Mouse (Mus musculus): ENCODE results near the gene Gnao1. TPM values are rescaled to one million over a fixed set of nuclear protein-coding genes. Genes with fewer than 3 reads are reported as not detected.

Gene Gnao1
- polyA plus RNA-seq, 1 experiment from 2014 or later: 19.3 TPM

GRCm38 (mm10) chr8:93896841-93897551 lies 87.2 kb downstream of the Gnao1 start:
- peaks cover 19% of the 10 kb centered on the region for H3K4me1 ChIP-seq (replicated peaks)
- WGBS: 77% methylated on average over 7 of the region's 7 CpGs
- H3K27ac ChIP-seq (ENCODE audit: poor library complexity, severe bottlenecking): no peak overlapping the region
- H3K9me3 ChIP-seq (replicated peaks): 0 out of 2 replicates have a peak, but pooled peaks cover 8% of the 10 kb centered on the region
- ATAC-seq (ENCODE audit: insufficient number of reproducible peaks, low FRiP score): no peak
- no peak overlapping the region for H3K9ac ChIP-seq
- H3K27me3 ChIP-seq (replicated peaks): no peaks in the 10 kb centered on the region
- H3K4me2 ChIP-seq: no peak overlapping the region
- no peak overlapping the region for H3K4me3 ChIP-seq
- peaks cover 12% of the 10 kb centered on the region for H3K36me3 ChIP-seq

DNA sequence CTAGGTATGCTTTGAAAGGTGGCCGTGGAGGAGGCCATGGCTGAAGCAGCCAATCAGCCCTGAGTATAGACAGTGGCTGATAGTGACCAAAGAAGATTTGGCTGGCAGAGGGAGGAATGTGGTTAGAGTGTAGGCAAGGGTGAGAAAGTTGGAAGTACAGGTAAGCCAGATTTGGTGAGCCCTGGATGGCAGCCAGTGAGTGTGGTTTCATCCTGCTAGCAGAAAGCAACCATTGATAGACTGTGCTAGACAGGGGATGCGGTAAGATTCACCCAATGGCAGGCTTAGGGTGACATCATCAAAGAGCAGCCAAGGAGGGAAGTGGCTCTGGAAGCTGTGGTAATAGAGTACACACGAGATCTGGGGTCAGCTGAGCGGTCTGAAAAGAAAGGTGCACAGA lies 88.8 kb downstream of the Gnao1 start:
- no peak for ATAC-seq (ENCODE audit: insufficient number of reproducible peaks, low FRiP score)

GRCm38 (mm10) chr8:93902040-93902439 lies 92.3 kb downstream of the Gnao1 start:
- Histone ChIP-seq H3K9me3 (replicated peaks) (no peaks in the 10 kb centered on the region), H3K4me3 (no peak overlapping the region), H3K36me3 (no peaks in the 10 kb centered on the region; the same call in 1 of the 2 replicates), H3K4me1 (replicated peaks) (peaks cover 40% of the 10 kb centered on the region), H3K27me3 (replicated peaks) (no peaks in the 10 kb centered on the region), H3K4me2 (no peak overlapping the region), H3K27ac (ENCODE audit: poor library complexity, severe bottlenecking) (no peak overlapping the region), H3K9ac (no peak overlapping the region)
- no peak for ATAC-seq (ENCODE audit: insufficient number of reproducible peaks, low FRiP score)
- 57% methylated on average over 3 of the region's 3 CpGs for WGBS

More for the DNA sequence above, 88.8 kb downstream of the Gnao1 start:
- peaks cover 12% of the 10 kb centered on the region for H3K36me3 ChIP-seq
- H3K27me3 ChIP-seq (replicated peaks): no peaks in the 10 kb centered on the region
- H3K4me3 ChIP-seq: no peak overlapping the region
- H3K27ac ChIP-seq (ENCODE audit: poor library complexity, severe bottlenecking): no peak overlapping the region
- H3K9me3 ChIP-seq (replicated peaks): 0 out of 2 replicates have a peak, but pooled peaks cover 8% of the 10 kb centered on the region
- no peak overlapping the region for H3K9ac ChIP-seq
- WGBS: 78% methylated on average over 4 of the region's 4 CpGs
- H3K4me2 ChIP-seq: no peak overlapping the region
- H3K4me1 ChIP-seq (replicated peaks): peaks cover 26% of the 10 kb centered on the region

GRCm38 (mm10) chr8:93906961-93907360 lies 97.2 kb downstream of the Gnao1 start:
- Histone ChIP-seq H3K27ac (ENCODE audit: poor library complexity, severe bottlenecking) (peak overlapping the region; percentile 98; the same call in 1 of the 2 replicates), H3K9me3 (replicated peaks) (no peaks in the 10 kb centered on the region), H3K4me2 (no peak overlapping the region), H3K4me3 (no peak overlapping the region), H3K4me1 (replicated peaks) (peaks cover 70% of the 10 kb centered on the region), H3K36me3 (no peaks in the 10 kb centered on the region), H3K27me3 (replicated peaks) (no peaks in the 10 kb centered on the region), H3K9ac (no peak overlapping the region)
- 74% methylated on average over 6 of the region's 6 CpGs for WGBS
- ATAC-seq (ENCODE audit: insufficient number of reproducible peaks, low FRiP score): no peak

GRCm38 (mm10) chr8:93907987-93908441 lies 98.2 kb downstream of the Gnao1 start:
- H3K27ac ChIP-seq (ENCODE audit: poor library complexity, severe bottlenecking): peak overlapping the region; percentile 98
- ATAC-seq (ENCODE audit: insufficient number of reproducible peaks, low FRiP score): 0 out of 2 replicates have a peak, but pooled peaks have one; percentile 22
- H3K36me3 ChIP-seq: no peaks in the 10 kb centered on the region
- H3K9ac ChIP-seq: 0 out of 2 replicates have a peak overlapping the region, but pooled peaks have one; percentile 47
- no peak overlapping the region for H3K4me3 ChIP-seq
- H3K4me1 ChIP-seq (replicated peaks): peaks cover 73% of the 10 kb centered on the region
- WGBS: 12% methylated on average over 5 of the region's 5 CpGs
- peak overlapping the region; percentile 48 for H3K4me2 ChIP-seq
- H3K9me3 ChIP-seq (replicated peaks): no peaks in the 10 kb centered on the region
- no peaks in the 10 kb centered on the region for H3K27me3 ChIP-seq (replicated peaks)

GRCm38 (mm10) chr8:93908546-93908945 lies 98.8 kb downstream of the Gnao1 start:
- Histone ChIP-seq H3K36me3 (no peaks in the 10 kb centered on the region), H3K4me1 (replicated peaks) (peaks cover 77% of the 10 kb centered on the region), H3K9ac (peak overlapping the region; percentile 47; the same call in 1 of the 2 replicates), H3K4me3 (no peak overlapping the region), H3K27me3 (replicated peaks) (no peaks in the 10 kb centered on the region), H3K9me3 (replicated peaks) (no peaks in the 10 kb centered on the region), H3K27ac (ENCODE audit: poor library complexity, severe bottlenecking) (peak overlapping the region; percentile 98), H3K4me2 (peak overlapping the region; percentile 48)
- 7% methylated on average over 1 of the region's 1 CpGs for WGBS
- peak; percentile 47; the same call in 1 of the 2 replicates for ATAC-seq (ENCODE audit: insufficient number of reproducible peaks, low FRiP score)

DNA sequence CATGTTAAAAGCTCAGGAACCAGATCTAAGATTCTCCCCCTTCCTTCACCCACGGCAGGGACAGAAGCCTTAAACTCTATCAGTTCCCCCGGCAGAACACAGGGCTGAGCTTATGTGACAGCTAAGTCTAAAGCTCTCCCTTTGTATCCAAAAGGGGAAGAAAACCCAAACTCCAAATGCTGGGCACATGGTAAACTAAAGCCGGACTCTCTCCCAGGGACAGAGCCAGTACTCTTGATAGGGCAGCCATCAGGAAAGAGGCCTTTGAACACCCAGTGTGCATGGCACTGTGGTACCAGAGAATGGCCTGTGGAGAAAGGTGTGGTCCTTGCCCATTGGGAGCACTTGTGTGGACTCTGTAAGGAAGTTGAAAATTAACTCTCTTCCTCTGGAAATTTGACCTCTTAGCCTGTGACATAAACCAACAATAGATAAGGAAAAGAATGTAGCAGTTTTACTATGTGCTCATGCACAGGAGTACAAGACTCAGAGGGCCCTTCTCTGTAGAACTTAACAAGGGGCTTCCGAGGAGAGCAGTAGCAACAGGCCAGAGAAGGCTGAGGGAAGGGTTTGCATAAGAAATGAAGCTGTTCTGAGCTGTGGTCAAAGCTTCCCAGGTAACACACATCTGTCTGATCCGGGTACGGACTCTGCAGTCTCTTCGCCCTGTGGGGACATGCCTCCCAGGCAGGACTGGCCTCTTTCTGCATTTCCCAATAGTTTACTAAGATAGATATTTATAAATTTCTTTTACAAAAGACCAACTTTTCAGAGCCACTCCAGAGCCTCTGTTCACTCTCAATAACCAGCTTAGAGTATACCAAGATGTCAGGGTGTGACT lies 102.2 kb downstream of the Gnao1 start:
- no peak for ATAC-seq (ENCODE audit: insufficient number of reproducible peaks, low FRiP score)
- Histone ChIP-seq H3K36me3 (no peaks in the 10 kb centered on the region), H3K9ac (no peak overlapping the region), H3K27ac (ENCODE audit: poor library complexity, severe bottlenecking) (no peak overlapping the region), H3K4me2 (no peak overlapping the region), H3K4me3 (no peak overlapping the region), H3K4me1 (replicated peaks) (peaks cover 65% of the 10 kb centered on the region), H3K27me3 (replicated peaks) (no peaks in the 10 kb centered on the region), H3K9me3 (replicated peaks) (no peaks in the 10 kb centered on the region)
- WGBS: 57% methylated on average over 7 of the region's 7 CpGs

DNA sequence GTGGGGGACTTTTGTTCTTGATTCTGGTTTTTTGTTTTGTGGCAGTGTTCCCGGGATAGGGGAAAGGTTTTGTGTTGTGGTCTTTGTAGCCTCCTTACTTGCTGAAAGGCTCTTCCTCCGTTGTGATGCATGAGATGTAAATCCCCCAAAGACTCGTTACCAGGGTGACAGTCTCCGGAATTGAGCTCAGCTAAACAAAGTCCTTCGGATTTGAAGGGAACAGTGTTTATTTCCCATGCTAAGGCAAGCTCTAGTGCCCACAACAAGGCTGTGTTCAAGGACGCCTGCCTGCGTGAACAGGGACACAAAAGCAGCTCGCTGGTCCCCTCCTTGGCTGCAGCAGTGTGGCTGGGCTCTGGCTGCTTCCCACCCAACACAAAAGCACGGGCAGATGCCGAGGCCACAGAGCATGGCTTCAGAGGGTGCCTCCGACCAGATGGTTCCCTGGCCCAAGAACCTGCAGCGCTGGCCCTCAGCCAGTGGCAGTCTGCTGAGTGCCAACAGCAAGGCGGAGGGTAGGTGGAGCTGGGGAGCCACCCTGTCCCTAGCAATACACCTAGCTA lies 108.2 kb downstream of the Gnao1 start:
- no peak for ATAC-seq (ENCODE audit: insufficient number of reproducible peaks, low FRiP score)
- Histone ChIP-seq H3K36me3 (no peaks in the 10 kb centered on the region), H3K9me3 (replicated peaks) (no peaks in the 10 kb centered on the region), H3K4me3 (no peak overlapping the region), H3K9ac (no peak overlapping the region), H3K27me3 (replicated peaks) (no peaks in the 10 kb centered on the region), H3K4me2 (no peak overlapping the region), H3K27ac (ENCODE audit: poor library complexity, severe bottlenecking) (0 out of 2 replicates have a peak overlapping the region, but pooled peaks have one; percentile 29), H3K4me1 (replicated peaks) (peaks cover 36% of the 10 kb centered on the region)
- WGBS: 55% methylated on average over 13 of the region's 13 CpGs

DNA sequence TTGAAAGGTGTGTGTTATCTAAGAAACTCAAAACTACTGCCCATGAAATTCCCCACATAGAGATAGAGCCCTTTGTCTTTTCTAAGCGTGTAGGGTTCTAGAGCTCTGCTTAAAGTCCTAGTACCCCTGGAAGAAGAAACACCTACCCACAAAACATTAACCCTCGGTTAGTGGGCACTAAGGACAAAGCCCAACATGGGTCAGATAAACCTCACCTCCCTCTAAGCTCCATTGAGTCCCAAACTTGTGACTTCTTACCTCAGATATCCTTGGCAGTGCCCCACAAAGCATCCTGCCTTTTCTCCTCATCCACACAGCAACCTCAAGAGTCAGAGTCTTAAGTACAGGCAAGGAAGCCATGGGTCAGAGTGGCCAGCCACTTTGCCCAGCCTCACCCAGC lies 108.8 kb downstream of the Gnao1 start:
- H3K4me1 ChIP-seq (replicated peaks): peaks cover 30% of the 10 kb centered on the region
- 83% methylated on average over 2 of the region's 2 CpGs for WGBS
- no peak overlapping the region for H3K4me3 ChIP-seq
- no peak overlapping the region for H3K9ac ChIP-seq
- H3K36me3 ChIP-seq: no peaks in the 10 kb centered on the region
- H3K4me2 ChIP-seq: no peak overlapping the region
- H3K27ac ChIP-seq (ENCODE audit: poor library complexity, severe bottlenecking): no peak overlapping the region
- no peaks in the 10 kb centered on the region for H3K9me3 ChIP-seq (replicated peaks)
- no peak for ATAC-seq (ENCODE audit: insufficient number of reproducible peaks, low FRiP score)
- H3K27me3 ChIP-seq (replicated peaks): no peaks in the 10 kb centered on the region

GRCm38 (mm10) chr8:93919422-93919821 lies 109.7 kb downstream of the Gnao1 start:
- H3K4me2 ChIP-seq: no peak overlapping the region
- ATAC-seq (ENCODE audit: insufficient number of reproducible peaks, low FRiP score): no peak
- no peak overlapping the region for H3K27ac ChIP-seq (ENCODE audit: poor library complexity, severe bottlenecking)
- peaks cover 31% of the 10 kb centered on the region for H3K4me1 ChIP-seq (replicated peaks)
- no peak overlapping the region for H3K9ac ChIP-seq
- H3K36me3 ChIP-seq: no peaks in the 10 kb centered on the region
- 63% methylated on average over 3 of the region's 3 CpGs for WGBS
- H3K27me3 ChIP-seq (replicated peaks): no peaks in the 10 kb centered on the region
- no peaks in the 10 kb centered on the region for H3K9me3 ChIP-seq (replicated peaks)
- H3K4me3 ChIP-seq: no peak overlapping the region
